Mouse (Mus musculus): ENCODE data around the gene Usp10.

The Usp10 gene

DNA sequence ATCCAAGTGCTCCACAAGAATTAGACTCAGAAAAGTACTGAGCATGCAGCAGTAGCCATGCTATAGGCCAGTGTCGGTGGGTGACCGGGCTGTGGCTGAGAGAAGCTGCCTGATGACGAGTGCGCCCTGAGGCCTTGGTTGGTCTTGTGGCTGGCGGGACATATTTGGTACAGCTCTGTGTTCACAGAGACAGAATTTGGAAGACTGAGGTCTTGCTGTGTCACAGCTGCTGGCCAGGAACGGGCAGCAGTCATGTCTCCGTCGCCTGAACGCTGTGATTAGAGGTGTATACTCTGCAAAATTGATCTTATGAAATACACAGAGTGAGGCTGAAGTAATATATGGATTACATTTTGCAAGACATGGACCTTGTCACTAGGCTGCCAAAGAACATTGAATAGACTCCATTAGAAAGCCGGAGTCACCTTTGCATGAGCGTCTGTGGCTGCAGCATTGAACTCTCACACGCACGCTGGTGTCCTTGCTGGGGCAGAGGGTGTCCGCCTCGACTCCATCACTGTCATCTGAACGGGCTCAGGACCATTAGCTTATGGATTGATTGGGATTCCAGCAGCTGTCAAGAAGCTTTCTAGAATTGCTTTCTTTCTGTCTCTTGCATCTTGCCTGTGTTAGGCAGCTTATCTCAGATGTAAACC, 6.2 kb downstream of the Usp10 start:
- no peak for DNase-seq

- DNase-seq = no peak
Measured at GRCm38 (mm10) chr8:119917415-119917814, 7.3 kb downstream of the Usp10 start.

DNA sequence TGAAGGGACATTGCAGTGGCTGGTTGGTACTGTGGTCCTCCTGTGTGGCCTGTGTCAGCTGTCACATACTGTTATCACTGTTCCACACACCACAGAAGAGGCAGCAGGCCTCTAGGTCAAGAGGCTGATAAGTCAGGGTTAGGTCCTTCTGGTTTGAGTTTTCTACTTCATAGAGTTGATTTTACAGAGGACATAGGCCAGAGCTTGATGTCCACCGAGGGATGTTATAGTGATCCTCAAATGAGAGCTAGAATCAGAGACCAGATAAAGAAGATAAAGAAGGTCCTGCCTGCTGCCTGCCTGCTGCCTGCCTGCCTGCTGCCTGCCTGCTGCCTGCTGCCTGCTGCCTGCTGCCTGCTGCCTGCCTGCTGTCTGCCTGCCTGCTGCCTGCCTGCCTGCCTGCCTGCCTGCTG, 8.0 kb downstream of the Usp10 start:
- DNase-seq = no peak

DNA sequence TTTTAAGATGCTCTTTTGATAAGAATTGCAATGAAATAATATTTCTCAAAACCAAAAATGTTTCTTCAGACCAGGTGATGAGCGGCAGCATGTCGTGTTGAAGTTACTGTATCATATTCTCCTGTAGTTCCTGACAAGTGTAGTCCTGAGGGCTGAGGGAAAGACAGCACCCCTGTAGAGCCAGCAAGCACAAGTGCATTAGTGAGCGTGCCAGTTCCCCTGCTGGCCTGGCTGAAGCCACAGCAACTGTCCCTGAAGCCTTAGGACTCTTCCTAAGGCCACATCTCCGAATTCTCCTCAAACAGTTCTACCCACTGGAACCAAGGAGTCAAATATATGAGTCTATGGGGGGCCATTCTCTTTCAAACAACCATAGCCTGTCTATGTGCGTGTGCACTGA, 13.1 kb downstream of the Usp10 start:
- no peak for DNase-seq

GRCm38 (mm10) chr8:119925428-119925827, 15.3 kb downstream of the Usp10 start:
- no peak for DNase-seq

DNA sequence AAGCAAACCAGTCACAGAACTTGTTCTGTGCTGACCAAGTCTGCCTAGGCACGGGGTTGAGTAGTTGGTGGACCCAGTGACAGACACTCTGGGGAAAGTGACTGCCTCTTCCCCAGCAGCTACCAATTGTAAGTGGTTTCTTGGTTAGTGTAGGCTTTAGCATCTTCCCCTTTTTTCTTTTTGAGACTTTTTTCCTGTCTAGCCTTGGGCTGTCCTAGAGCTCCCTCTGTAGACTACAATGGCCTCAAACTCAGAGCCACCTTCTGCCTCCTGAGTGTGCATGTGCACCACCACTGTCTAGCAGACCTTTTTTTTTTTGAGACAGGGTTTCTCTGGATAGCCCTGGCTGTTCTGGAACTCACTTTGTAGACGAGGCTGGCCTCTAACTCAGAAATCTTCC, 16.3 kb downstream of the Usp10 start:
- peak in 1 of 2 experiments; percentile 24 for DNase-seq

GRCm38 (mm10) chr8:119927422-119928092, 17.4 kb downstream of the Usp10 start:
- DNase-seq = no peak

- DNase-seq = no peak
Measured at GRCm38 (mm10) chr8:119931317-119931716, 21.2 kb downstream of the Usp10 start.

GRCm38 (mm10) chr8:119933681-119934080, 23.5 kb downstream of the Usp10 start:
- DNase-seq = no peak

DNA sequence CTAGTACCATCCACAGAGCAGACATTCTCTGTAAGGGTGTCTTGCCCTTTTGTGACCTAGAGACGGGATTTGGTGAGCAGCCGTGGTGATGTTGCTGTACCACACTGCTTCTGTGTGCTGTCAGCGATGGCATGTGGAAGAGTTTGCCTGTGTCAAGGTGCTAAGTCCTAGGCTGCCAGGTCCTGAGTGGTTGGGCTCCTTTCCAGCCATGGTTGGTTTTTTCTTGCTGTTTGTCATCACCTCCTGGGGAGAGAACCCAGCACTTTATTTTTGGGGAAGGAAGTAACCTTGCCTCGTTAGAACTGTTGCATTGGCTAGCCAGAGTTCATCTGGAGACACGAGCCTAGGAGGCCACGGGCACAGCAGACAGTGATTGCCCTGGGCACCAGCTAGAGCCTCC, 25.4 kb downstream of the Usp10 start:
- no peak for DNase-seq

GRCm38 (mm10) chr8:119938481-119938880, 28.3 kb downstream of the Usp10 start:
- no peak for DNase-seq

DNA sequence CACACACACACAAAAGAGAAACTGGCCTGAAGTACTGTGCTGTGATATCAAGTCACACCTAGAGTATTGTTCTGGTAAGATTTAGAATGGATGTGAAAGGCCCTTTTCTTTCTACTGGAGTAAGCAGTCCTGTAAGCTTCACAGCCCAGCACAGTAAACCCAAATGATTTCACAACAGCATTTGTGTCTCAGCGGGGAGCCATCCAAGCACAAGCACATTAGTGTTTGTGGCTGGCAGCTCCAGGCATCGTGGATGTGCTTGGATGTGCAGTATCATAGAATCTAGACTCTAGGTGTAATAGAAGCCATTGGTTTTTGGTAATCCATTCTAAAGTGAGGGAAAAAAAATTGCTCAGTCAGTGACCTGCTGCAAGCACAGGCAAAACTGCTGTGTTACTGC, 29.2 kb downstream of the Usp10 start:
- DNase-seq = no peak

DNA sequence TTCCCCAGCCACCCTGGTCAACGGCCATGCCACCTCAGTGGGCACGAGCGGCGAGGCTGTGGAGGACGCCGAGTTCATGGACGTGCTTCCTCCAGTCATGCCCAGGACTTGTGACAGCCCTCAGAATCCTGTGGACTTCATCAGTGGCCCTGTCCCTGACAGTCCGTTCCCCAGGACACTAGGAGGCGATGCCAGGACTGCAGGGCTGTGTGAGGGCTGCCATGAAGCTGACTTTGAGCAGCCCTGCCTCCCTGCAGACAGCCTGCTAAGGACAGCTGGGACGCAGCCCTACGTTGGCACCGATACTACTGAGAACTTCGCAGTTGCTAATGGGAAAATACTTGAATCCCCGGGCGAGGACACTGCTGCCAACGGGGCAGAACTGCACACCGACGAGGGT, 31.3 kb downstream of the Usp10 start:
- DNase-seq = no peak

DNA sequence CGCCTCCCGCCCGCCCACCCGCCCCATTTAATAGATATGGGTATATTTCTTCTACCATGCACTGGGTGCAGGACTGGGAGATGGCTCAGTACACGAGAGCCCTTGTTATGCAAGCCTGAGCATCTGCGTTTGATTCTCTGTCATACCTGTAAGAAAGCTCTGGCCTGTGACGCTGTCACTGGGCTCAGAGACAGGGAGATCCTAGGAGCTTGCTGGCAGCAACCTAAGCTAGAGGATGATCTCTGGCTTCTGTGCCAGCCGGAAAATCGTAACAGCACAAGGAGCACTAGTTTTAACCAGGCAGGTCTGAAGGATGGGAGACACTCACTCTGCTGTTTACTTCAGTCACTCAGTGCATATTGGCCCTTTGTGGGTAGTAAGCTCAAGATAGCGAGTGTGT, 33.5 kb downstream of the Usp10 start:
- no peak for DNase-seq

GRCm38 (mm10) chr8:119944096-119944811, 34.1 kb downstream of the Usp10 start:
- DNase-seq = peak; percentile 32 to 40

GRCm38 (mm10) chr8:119946326-119946865, 36.2 kb downstream of the Usp10 start:
- peak in 1 of 2 experiments; percentile 34 for DNase-seq

DNA sequence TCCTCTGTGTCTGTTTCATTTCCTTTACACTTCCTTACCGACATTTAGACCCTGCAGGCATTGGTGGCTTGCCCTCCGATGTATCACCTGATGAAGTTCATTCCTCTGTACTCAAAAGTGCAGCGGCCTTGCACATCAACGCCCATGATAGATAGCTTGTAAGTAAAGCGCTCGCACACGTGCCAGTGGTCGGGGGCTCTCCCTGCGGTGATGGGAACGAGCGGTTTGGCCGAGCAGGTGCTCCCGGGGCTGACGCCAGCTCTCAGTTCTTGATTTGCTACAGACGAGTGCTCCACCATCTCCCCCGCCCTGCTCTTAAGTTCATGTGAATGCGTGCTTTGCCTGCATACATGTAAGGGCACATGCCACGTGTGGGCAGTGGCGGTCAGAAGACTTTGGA, 37.5 kb downstream of the Usp10 start:
- DNase-seq = no peak

- DNase-seq = no peak
Measured at GRCm38 (mm10) chr8:119948340-119948739, 38.2 kb downstream of the Usp10 start.

DNA sequence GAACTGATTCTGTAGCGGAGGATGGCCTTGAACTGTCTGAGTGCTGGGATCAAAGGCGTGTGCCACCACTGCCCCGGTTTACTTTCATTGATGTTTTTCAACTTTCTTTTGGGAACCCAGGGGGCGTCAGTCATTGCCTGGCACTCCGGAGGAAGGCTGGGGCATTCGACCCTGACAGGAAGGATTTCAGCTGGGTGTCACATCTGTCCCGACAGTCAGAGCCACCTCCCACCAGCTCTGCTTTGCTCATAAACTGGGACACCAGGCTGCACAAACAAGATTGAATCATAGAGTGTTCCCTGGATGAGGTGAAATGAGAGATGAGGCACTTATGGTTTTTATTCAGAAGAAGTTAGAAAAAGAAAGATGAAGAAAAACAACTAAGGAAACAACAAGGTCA, 42.1 kb downstream of the Usp10 start:
- DNase-seq = no peak

DNA sequence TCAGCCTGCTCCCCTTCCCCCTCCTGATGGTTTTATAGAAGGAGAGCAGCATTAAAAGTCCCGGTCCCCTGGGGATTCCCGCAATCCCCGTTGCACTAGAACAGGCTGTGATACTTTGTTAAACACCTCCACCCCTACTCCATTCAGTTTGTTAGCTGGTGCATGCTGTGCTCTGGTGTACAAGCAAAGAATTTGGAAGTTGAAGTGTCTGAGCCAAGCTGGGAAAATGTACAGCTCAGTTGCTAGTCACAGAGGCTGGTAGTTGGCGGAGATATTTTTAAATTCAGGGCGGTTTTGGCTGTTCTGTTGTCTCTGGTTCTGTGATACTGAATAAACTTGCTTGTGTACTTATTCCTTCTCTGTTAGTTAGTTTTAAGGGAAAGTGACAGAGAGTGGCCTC, 42.6 kb downstream of the Usp10 start:
- DNase-seq = no peak

- DNase-seq = no peak
Measured at GRCm38 (mm10) chr8:119955333-119955732, 45.2 kb downstream of the Usp10 start.

DNA sequence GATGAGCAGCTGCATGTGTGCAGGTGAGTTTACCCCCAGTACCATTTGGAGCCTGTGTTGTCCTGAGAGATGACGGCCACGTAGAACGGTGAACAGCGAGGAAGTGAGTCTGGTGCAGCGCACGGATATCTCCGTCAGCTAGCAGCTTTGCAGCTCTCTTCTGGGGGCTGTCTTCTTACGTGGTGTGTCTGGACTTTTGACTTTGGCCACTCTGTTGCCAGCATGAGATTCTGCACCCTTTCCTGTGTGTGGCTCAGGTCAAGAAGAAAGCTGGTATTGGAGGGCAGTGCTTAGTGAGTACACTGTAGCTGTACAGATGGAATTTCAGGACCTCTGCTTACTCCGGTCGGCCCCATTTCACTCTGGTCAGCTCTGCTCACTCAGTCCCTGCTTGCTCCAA, 47.9 kb downstream of the Usp10 start:
- no peak for DNase-seq

DNA sequence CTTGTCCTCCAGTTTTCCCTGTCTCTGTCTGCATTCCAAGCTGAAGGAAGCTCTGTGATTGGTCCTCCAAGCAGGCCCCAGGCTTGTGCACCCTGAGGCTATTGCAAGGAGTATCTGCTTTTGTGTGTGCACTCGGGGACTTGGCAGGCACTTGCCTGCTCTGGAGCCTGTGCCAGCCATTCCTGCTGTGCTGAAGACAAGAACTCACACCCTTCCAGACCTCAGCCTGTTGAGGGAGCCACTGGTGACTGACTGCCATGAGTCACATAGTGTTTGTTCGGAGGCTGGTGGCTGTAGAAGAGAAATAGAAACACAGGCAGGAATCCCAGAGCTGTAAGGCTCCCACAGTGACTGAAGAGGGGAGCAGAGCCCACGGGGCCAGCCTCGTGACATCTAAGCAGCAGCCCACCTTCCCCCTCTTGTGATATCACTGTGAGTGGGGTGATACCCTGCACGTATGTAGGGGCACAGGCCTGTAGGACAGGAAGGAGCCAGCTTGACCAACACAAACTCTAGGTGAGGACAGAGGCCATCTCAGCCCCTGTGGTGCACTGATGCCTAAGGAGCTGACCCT, 50.5 kb downstream of the Usp10 start:
- DNase-seq = no peak

All from thymus, adult 18-20 months (tissue).